ENCODE assay signal across 9 mouse cellular contexts in the genomic region with DNA sequence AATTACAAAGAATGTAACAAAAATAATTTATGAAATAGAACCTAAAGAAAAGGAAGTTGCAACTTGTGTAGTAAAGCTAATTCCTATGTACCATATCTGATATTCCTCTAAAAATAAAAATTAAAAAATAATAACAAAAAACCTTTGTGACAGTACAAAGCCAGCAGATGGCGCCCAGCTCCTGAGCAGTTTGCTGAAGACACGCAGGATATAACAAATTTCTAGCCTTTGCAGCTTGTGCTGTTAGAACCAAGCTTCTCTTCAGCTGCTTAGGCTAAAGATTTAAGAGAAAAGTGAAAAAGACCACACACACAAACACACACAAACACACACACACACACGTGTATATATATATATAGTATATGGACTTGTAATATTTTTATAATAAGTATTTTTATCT.
DNase-seq lines count a peak whose midpoint lies in the region; ATAC-seq and TF ChIP-seq lines count a peak whose summit lies in the region.
"Had no signal": no experiment of that assay in that cellular context is flagged by ENCODE, and none has a peak within 500 bp of the region (broad histone marks: within the 10 kb centered on the region; RNA-seq: fewer than 3 reads in every experiment).

No protein-coding gene starts in this region.

- no peaks in the 10 kb centered on the region for H3K4me1 ChIP-seq in cerebellum, adult 2 months (ENCODE audit: control insufficient read depth, insufficient read depth, low read length)
- peaks cover 3% of the 10 kb centered on the region; the same call in 1 of the 2 replicates for H3K4me1 ChIP-seq in midbrain, embryonic 11.5 days (ENCODE audit: control insufficient read depth, insufficient read depth, low read length)
- H3K4me1 ChIP-seq in midbrain, embryonic 10.5 days = peaks cover 7% of the 10 kb centered on the region
- no peaks in the 10 kb centered on the region for H3K4me1 ChIP-seq in limb, embryonic 11.5 days (ENCODE audit: control insufficient read depth, insufficient read depth, low read length)
- H3K4me1 ChIP-seq: liver, embryonic 15.5 days had no signal

- no peak for TF ChIP-seq POLR2A in cerebellum, adult 2 months (IDR thresholded peaks at IDR 0.05; ENCODE audit: borderline replicate concordance, insufficient read depth, low read length)

- TF ChIP-seq CTCF in cerebellum, adult 2 months (IDR thresholded peaks at IDR 0.05; ENCODE audit: borderline replicate concordance, insufficient read depth, low read depth, low read length) = peak; percentile 50; the same call in 1 of the 2 replicates

- WGBS in cerebellum, adult 2 months = 24% methylated on average over 3 of the region's 3 CpGs
- 18% methylated on average over 3 of the region's 3 CpGs for WGBS in midbrain, embryonic 11.5 days
- 22% methylated on average over 3 of the region's 3 CpGs for WGBS in midbrain, embryonic 10.5 days
- 22% methylated on average over 3 of the region's 3 CpGs for WGBS in limb, embryonic 11.5 days

- no peak overlapping the region for H3K4me3 ChIP-seq in cerebellum, adult 2 months (replicated peaks; ENCODE audit: insufficient read depth, low read depth, low read length)
- H3K4me3 ChIP-seq in midbrain, embryonic 11.5 days (ENCODE audit: low read depth, low read length) = no peak overlapping the region
- H3K4me3 ChIP-seq in midbrain, embryonic 10.5 days = no peak overlapping the region
- H3K4me3 ChIP-seq in limb, embryonic 11.5 days (ENCODE audit: low read depth, low read length) = no peak overlapping the region
- H3K4me3 ChIP-seq: liver, embryonic 15.5 days had no signal

- no peaks in the 10 kb centered on the region for H3K27me3 ChIP-seq in cerebellum, adult 2 months (ENCODE audit: control insufficient read depth, insufficient read depth, low read length)
- no peaks in the 10 kb centered on the region for H3K27me3 ChIP-seq in midbrain, embryonic 11.5 days (ENCODE audit: control insufficient read depth, insufficient read depth, low read length)
- H3K27me3 ChIP-seq in midbrain, embryonic 10.5 days (ENCODE audit: low read depth, poor library complexity, severe bottlenecking) = 0 out of 2 replicates have a peak, but pooled peaks cover 4% of the 10 kb centered on the region
- H3K27me3 ChIP-seq in limb, embryonic 11.5 days (ENCODE audit: control insufficient read depth, insufficient read depth, low read length) = no peaks in the 10 kb centered on the region
- H3K27me3 ChIP-seq: liver, embryonic 15.5 days had no signal

- no peak overlapping the region for H3K27ac ChIP-seq in cerebellum, adult 2 months (ENCODE audit: insufficient read depth, low read length)
- no peak overlapping the region for H3K27ac ChIP-seq in midbrain, embryonic 11.5 days (ENCODE audit: low read depth, low read length)
- no peak overlapping the region for H3K27ac ChIP-seq in midbrain, embryonic 10.5 days (replicated peaks)
- no peak overlapping the region for H3K27ac ChIP-seq in limb, embryonic 11.5 days (replicated peaks; ENCODE audit: low read depth, low read length)
- H3K27ac ChIP-seq: liver, embryonic 15.5 days had no signal

- no peaks in the 10 kb centered on the region for H3K36me3 ChIP-seq in midbrain, embryonic 11.5 days (ENCODE audit: control insufficient read depth, insufficient read depth, low read length)
- H3K36me3 ChIP-seq in midbrain, embryonic 10.5 days = no peaks in the 10 kb centered on the region
- no peaks in the 10 kb centered on the region for H3K36me3 ChIP-seq in limb, embryonic 11.5 days (ENCODE audit: control insufficient read depth, insufficient read depth, low read length)
- H3K36me3 ChIP-seq: liver, embryonic 15.5 days had no signal

- peak; percentile 23 to 31 for DNase-seq in cerebellum, adult 2 months
- peak; percentile 88 for DNase-seq in midbrain, embryonic 11.5 days (ENCODE audit: low spot score, missing footprints)
- DNase-seq in midbrain, embryonic 10.5 days (ENCODE audit: low spot score) = no peak
- DNase-seq in forelimb bud, embryonic 11.5 days (ENCODE audit: low read depth, low spot score) = peak; percentile 14
- peak; percentile 39 for DNase-seq in limb, embryonic 11.5 days (ENCODE audit: low spot score)
- no peak for DNase-seq in B cell, adult 2 months
- no peak for DNase-seq in lung, adult 18-20 months

- H3K9me3 ChIP-seq in midbrain, embryonic 11.5 days (ENCODE audit: control insufficient read depth, low read length) = no peaks in the 10 kb centered on the region
- no peaks in the 10 kb centered on the region for H3K9me3 ChIP-seq in midbrain, embryonic 10.5 days (replicated peaks)
- no peaks in the 10 kb centered on the region for H3K9me3 ChIP-seq in limb, embryonic 11.5 days (ENCODE audit: control insufficient read depth, low read length)
- H3K9me3 ChIP-seq: liver, embryonic 15.5 days had no signal

- H3K9ac ChIP-seq in midbrain, embryonic 11.5 days (ENCODE audit: low read length) = no peak overlapping the region
- no peak overlapping the region for H3K9ac ChIP-seq in limb, embryonic 11.5 days (ENCODE audit: low read length)
- H3K9ac ChIP-seq: liver, embryonic 15.5 days had no signal

- no peak for ATAC-seq in cerebellum, adult (ENCODE audit: insufficient number of reproducible peaks, low FRiP score, low TSS enrichment)
- ATAC-seq in midbrain, embryonic 11.5 days (ENCODE audit: low FRiP score) = peak; percentile 29; the same call in 1 of the 2 replicates
- no peak for ATAC-seq in limb, embryonic 11.5 days (ENCODE audit: insufficient number of reproducible peaks, low FRiP score, low TSS enrichment, low read depth)

- no peak overlapping the region for H3K4me2 ChIP-seq in midbrain, embryonic 11.5 days
- H3K4me2 ChIP-seq in limb, embryonic 11.5 days (ENCODE audit: low read depth, severe bottlenecking) = no peak overlapping the region
- H3K4me2 ChIP-seq: liver, embryonic 15.5 days had no signal

Comparison
In these comparisons a context has a peak if more than half of its experiments do, and no peak if none do; other contexts are left out.
1. DNase-seq: peak in cerebellum, adult 2 months (2 of 2), midbrain, embryonic 11.5 days (single experiment), forelimb bud, embryonic 11.5 days (single experiment) and limb, embryonic 11.5 days (single experiment); none in midbrain, embryonic 10.5 days (single experiment), B cell, adult 2 months (0 of 2) and lung, adult 18-20 months (0 of 2).